Mouse (Mus musculus) C3H10T1/2 (cell line): ENCODE results near the gene Ppm1e. TPM values are rescaled to one million over a fixed set of nuclear protein-coding genes. Genes with fewer than 3 reads are reported as not detected.

Experiments used
- polyA plus RNA-seq, 2 experiments: library from polyadenylated mRNA; unstranded; fragments of >200 nt; fragmentation: generic; extraction: Trizol; gene quantifications; one replicate each; pipeline ENCODE4 v1.2.1; 2012; ENCODE audit warnings: missing spikeins in 2 of 2

Ppm1e gene
- polyA plus RNA-seq: under 1 TPM; 0.18 to 0.21 TPM

GRCm38 (mm10) chr11:87358331-87359261 is at the start of gene Ppm1e:
Gene Ppm1e, minus strand, starts transcription at chr11:87359023.

DNA sequence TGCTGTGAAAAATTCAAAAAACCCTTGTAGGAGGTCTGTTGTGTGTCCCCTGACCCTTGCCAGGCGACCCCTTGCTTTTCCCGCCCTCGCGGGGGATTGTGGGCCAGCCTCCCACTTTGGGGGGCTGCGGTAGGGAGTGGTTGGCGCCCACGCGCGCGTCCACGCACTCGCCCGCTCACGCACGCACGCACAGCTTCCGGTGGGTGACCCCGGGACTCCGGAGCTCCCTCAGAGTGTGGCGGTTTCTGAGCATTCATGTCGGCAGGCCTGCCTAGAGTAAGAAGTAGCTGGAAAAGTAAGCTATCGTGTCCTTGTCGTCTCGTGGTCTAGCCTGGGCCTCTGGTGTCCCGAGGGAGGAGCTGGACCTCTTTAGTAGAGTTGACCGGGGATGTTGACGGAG is 46.1 kb upstream of the Ppm1e start, which contains the start of the genes Rad51c and Tex14:
Gene Rad51c (minus strand): TSS at position 79 of the 400 bp plus-strand sequence.
Gene Tex14 (plus strand): TSS at position 190 of the 400 bp plus-strand sequence.

Other genes with a start within 250 kb of the Ppm1e start
- 10 to 100 TPM in 1 of 2 experiments, under 1 TPM in 1; 0.89 to 15.2 TPM for gene Ska2, start 249.8 kb downstream of the Ppm1e start, polyA plus RNA-seq
- 10 to 100 TPM in 1 of 2 experiments, 1 to 10 TPM in 1; 2.2 to 10.8 TPM for gene Trim37, start 231.9 kb downstream of the Ppm1e start, polyA plus RNA-seq
- gene Rad51c, start 45.9 kb upstream of the Ppm1e start, polyA plus RNA-seq: 1 to 10 TPM; 2.9 to 5.1 TPM
- gene Tex14, start 46.0 kb upstream of the Ppm1e start, polyA plus RNA-seq: under 1 TPM in 1 of 2 experiments, not detected in 1; 0.01 TPM
- not detected for gene Gm11492, start 207.6 kb upstream of the Ppm1e start, polyA plus RNA-seq
- gene Sept4, start 209.9 kb upstream of the Ppm1e start, polyA plus RNA-seq: under 1 TPM; 0.15 to 0.27 TPM
- 10 to 100 TPM in 1 of 2 experiments, 1 to 10 TPM in 1; 8.8 to 21.6 TPM for gene Mtmr4, start 233.1 kb upstream of the Ppm1e start, polyA plus RNA-seq